8 mouse cellular contexts compared by ENCODE assay signal in genomic region chr7:130206181-130206582, GRCm38 (mm10).
DNase-seq lines count a peak whose midpoint lies in the region; ATAC-seq lines count a peak whose summit lies in the region.

No protein-coding gene starts in this region.

- no peak overlapping the region for H3K4me2 ChIP-seq in embryonic facial prominence, embryonic 11.5 days (ENCODE audit: low read depth, low read length)
- H3K4me2 ChIP-seq in kidney, embryonic 16.5 days (replicated peaks; ENCODE audit: low read depth, low read length): no peak overlapping the region
- H3K4me2 ChIP-seq in midbrain, embryonic 11.5 days: peak overlapping the region; percentile 12; the same call in 1 of the 2 replicates

- no peak; the same call in 1 of the 2 replicates for ATAC-seq in embryonic facial prominence, embryonic 11.5 days (replicated peaks; ENCODE audit: insufficient number of reproducible peaks, low FRiP score, low TSS enrichment, low read depth)
- peak; percentile 88 for ATAC-seq in kidney, embryonic 16.5 days (ENCODE audit: low FRiP score, low TSS enrichment)
- ATAC-seq in midbrain, embryonic 11.5 days (ENCODE audit: low FRiP score): peak; percentile 71

- H3K9me3 ChIP-seq in embryonic facial prominence, embryonic 11.5 days (replicated peaks; ENCODE audit: control insufficient read depth, low read length): no peaks in the 10 kb centered on the region
- no peaks in the 10 kb centered on the region for H3K9me3 ChIP-seq in kidney, embryonic 16.5 days (ENCODE audit: low read length)
- H3K9me3 ChIP-seq in midbrain, embryonic 11.5 days (ENCODE audit: control insufficient read depth, low read length): no peaks in the 10 kb centered on the region

- H3K27ac ChIP-seq in embryonic facial prominence, embryonic 11.5 days (replicated peaks; ENCODE audit: low read depth, low read length): no peak overlapping the region
- peak overlapping the region; percentile 83 for H3K27ac ChIP-seq in kidney, embryonic 16.5 days (ENCODE audit: low read length)
- peak overlapping the region; percentile 31; the same call in 1 of the 2 replicates for H3K27ac ChIP-seq in midbrain, embryonic 11.5 days (ENCODE audit: low read depth, low read length)

- H3K36me3 ChIP-seq in embryonic facial prominence, embryonic 11.5 days (replicated peaks; ENCODE audit: control insufficient read depth, insufficient read depth, low read depth, low read length): no peaks in the 10 kb centered on the region; the same call in 1 of the 2 replicates
- 0 out of 2 replicates have a peak, but pooled peaks cover 6% of the 10 kb centered on the region for H3K36me3 ChIP-seq in kidney, embryonic 16.5 days (ENCODE audit: insufficient read depth, low read length)
- H3K36me3 ChIP-seq in midbrain, embryonic 11.5 days (ENCODE audit: control insufficient read depth, insufficient read depth, low read length): no peaks in the 10 kb centered on the region

- H3K4me3 ChIP-seq in embryonic facial prominence, embryonic 11.5 days (ENCODE audit: low read depth, low read length): no peak overlapping the region
- no peak overlapping the region for H3K4me3 ChIP-seq in kidney, embryonic 16.5 days (ENCODE audit: low read length)
- no peak overlapping the region for H3K4me3 ChIP-seq in midbrain, embryonic 11.5 days (ENCODE audit: low read depth, low read length)

- no peaks in the 10 kb centered on the region for H3K27me3 ChIP-seq in embryonic facial prominence, embryonic 11.5 days (ENCODE audit: control insufficient read depth, insufficient read depth, low read length)
- H3K27me3 ChIP-seq in kidney, embryonic 16.5 days (ENCODE audit: insufficient read depth, low read length): no peaks in the 10 kb centered on the region
- no peaks in the 10 kb centered on the region for H3K27me3 ChIP-seq in midbrain, embryonic 11.5 days (ENCODE audit: control insufficient read depth, insufficient read depth, low read length)

- H3K9ac ChIP-seq in embryonic facial prominence, embryonic 11.5 days (replicated peaks; ENCODE audit: low read length): no peak overlapping the region
- H3K9ac ChIP-seq in kidney, embryonic 16.5 days (replicated peaks; ENCODE audit: low read length): 0 out of 2 replicates have a peak overlapping the region, but pooled peaks have one; percentile 41
- H3K9ac ChIP-seq in midbrain, embryonic 11.5 days (ENCODE audit: low read length): no peak overlapping the region

- DNase-seq in heart, postnatal 4 days: peak; percentile 10
- DNase-seq in heart, adult 18-20 months: no peak
- DNase-seq in embryonic facial prominence, embryonic 11.5 days (ENCODE audit: low spot score): peak; percentile 21
- peak; percentile 90 for DNase-seq in midbrain, embryonic 11.5 days (ENCODE audit: low spot score, missing footprints)
- no peak for DNase-seq in right cerebral cortex, postnatal 10 days (ENCODE audit: low spot score in 2 of 2)
- no peak for DNase-seq in frontal cortex, postnatal 10 days (ENCODE audit: low spot score in 2 of 2)
- DNase-seq in ovary, postnatal 10 days (ENCODE audit: low spot score): no peak

- H3K4me1 ChIP-seq in embryonic facial prominence, embryonic 11.5 days (ENCODE audit: control insufficient read depth, insufficient read depth, low read length): no peaks in the 10 kb centered on the region; the same call in 1 of the 2 replicates
- peaks cover 74% of the 10 kb centered on the region for H3K4me1 ChIP-seq in kidney, embryonic 16.5 days (ENCODE audit: insufficient read depth, low read length)
- peaks cover 43% of the 10 kb centered on the region for H3K4me1 ChIP-seq in midbrain, embryonic 11.5 days (ENCODE audit: control insufficient read depth, insufficient read depth, low read length)

- whole genome bisulfite sequencing in embryonic facial prominence, embryonic 11.5 days: 28% methylated on average over 6 of the region's 6 CpGs
- 14% methylated on average over 6 of the region's 6 CpGs for WGBS in kidney, embryonic 16.5 days
- WGBS in midbrain, embryonic 11.5 days: 10% methylated on average over 6 of the region's 6 CpGs

Comparison
In these comparisons a context has a peak if more than half of its experiments do, and no peak if none do; other contexts are left out.
1. DNase-seq: peak in heart, postnatal 4 days (single experiment), embryonic facial prominence, embryonic 11.5 days (single experiment) and midbrain, embryonic 11.5 days (single experiment); none in heart, adult 18-20 months (0 of 2), right cerebral cortex, postnatal 10 days (0 of 2), frontal cortex, postnatal 10 days (0 of 2) and ovary, postnatal 10 days (single experiment).